Mouse (Mus musculus): ENCODE data around the gene Cdk14. TPM values are rescaled to one million over a fixed set of nuclear protein-coding genes. Genes with fewer than 3 reads are reported as not detected.
A peak's percentile ranks its signal among the peaks of the same experiment; 100 is the strongest.

Gene Cdk14
- polyA plus RNA-seq, 1 experiment from 2014 or later, result 34.3 TPM

DNA sequence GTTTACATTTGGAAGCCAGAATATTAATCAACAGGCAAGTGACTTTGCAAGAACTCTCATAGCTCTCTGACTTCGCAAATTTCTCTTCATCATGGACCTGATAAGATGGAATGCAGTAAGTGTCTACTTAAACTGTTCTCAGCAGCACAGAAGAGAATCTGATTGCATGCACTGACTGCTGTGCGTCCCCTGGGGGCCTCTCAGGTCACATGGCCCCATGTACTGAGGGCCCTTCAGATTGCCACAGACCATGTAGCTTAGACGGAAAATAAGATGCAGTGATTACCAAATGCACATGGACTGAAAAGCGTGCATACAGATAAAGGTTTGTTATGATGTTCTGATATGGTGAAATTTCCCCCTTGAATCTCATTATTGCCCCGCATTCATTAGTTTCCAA lies 653.4 kb downstream of the Cdk14 start:
- no peak overlapping the region for H3K27ac ChIP-seq
- 79% methylated on average over 5 of the region's 5 CpGs for WGBS
- no peaks in the 10 kb centered on the region for H3K4me1 ChIP-seq (replicated peaks)
- no peak for ATAC-seq
- no peaks in the 10 kb centered on the region for H3K36me3 ChIP-seq
- no peak overlapping the region for H3K4me3 ChIP-seq (replicated peaks)
- no peak overlapping the region for H3K4me2 ChIP-seq (replicated peaks)
- H3K9me3 ChIP-seq, result no peaks in the 10 kb centered on the region
- H3K9ac ChIP-seq (replicated peaks), result no peak overlapping the region
- H3K27me3 ChIP-seq, result no peaks in the 10 kb centered on the region

DNA sequence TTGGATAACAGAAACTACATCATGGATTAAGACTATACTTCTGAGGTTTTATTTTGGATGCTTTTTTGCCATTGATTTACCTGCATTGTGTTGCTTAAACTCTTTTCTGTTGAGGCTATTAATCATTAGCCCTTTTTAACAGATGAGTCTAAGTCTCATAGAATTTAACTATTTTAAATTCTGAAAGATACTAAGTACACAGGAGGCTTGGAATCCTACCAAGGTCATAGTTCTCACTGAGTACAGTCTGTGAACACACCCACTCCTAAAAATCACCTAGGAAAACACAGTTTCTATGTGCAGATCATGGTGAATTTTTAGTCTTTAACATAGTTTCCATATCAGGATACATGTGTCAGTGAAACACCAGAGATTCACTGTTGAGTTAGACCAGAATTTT lies 658.2 kb downstream of the Cdk14 start:
- Histone ChIP-seq H3K4me3 (replicated peaks) (no peak overlapping the region), H3K4me1 (replicated peaks) (peaks cover 11% of the 10 kb centered on the region), H3K9ac (replicated peaks) (no peak overlapping the region), H3K27me3 (peaks cover 4% of the 10 kb centered on the region; the same call in 1 of the 2 replicates), H3K27ac (no peak overlapping the region), H3K36me3 (no peaks in the 10 kb centered on the region), H3K4me2 (replicated peaks) (no peak overlapping the region), H3K9me3 (no peaks in the 10 kb centered on the region)
- ATAC-seq, result no peak

DNA sequence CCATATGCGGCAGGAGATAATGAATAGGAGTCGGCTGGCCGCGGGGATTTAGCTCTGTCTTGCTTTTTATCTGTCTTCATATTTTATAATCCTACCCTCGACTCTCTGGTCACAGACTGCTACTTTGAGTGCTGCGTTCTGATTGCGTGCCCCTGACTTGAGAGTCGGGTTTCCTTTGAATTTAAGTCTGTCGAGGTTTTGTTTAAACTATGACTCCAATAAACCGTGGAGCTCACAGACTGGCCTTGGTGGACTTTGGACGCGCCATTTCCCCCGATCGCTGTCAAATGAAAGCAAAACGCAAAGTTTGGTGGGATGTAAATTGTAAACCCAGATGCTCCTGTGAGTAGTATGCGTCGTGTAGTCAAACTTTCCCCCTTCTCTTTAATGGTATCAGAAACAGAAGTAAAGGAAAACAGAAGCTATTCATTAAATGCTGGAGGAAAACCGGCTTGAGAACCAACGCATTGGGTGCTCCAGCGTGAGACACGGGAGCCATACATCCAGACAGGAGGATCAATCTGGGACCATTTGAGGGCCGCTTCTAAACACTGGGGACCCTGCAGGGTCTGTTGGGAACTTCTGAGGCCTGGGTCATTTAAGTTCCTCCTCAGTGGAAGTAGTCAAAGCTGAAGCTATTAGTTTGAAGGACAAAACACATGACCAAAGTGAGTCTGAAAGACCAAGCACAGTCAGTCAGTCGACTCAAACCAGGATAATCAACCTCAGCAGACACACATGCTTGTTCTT lies 661.6 kb downstream of the Cdk14 start:
- Histone ChIP-seq H3K4me1 (replicated peaks) (peaks cover 37% of the 10 kb centered on the region), H3K36me3 (no peaks in the 10 kb centered on the region), H3K9me3 (no peaks in the 10 kb centered on the region), H3K27me3 (peaks cover 4% of the 10 kb centered on the region; the same call in 1 of the 2 replicates), H3K27ac (peak overlapping the region; percentile 99), H3K4me2 (replicated peaks) (peak overlapping the region; percentile 89), H3K4me3 (replicated peaks) (peak overlapping the region; percentile 92), H3K9ac (replicated peaks) (peak overlapping the region; percentile 97)
- no peak; the same call in 1 of the 2 replicates for ATAC-seq
- WGBS, result under 1% methylated on average over 23 of the region's 23 CpGs

DNA sequence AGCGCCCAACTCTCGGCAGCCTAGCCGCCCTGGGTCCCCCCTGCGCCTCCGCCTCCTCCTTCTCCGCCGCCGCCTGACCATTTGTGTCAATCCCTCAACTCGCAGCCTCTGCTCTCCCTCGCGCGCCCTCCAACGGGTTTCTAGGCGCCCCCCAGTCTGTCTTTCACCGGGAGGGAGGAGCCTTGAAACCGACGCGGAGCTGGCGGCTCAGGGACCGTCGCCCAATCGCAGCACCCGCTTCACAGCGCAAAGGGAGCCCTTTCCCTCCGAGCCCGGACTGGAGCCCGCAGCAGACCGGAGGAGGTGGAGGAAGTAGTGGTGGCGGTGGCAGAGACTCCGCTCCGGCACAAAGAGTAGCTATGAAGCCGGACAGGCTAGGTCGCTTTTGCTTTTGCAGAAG lies 662.2 kb downstream of the Cdk14 start, which contains the start of gene Fzd1:
Gene Fzd1 (minus strand): TSS at position 134 of the 400 bp plus-strand sequence.
- H3K9me3 ChIP-seq, result no peaks in the 10 kb centered on the region
- H3K4me2 ChIP-seq (replicated peaks), result peak within 1 kb of the TSS; percentile 89
- peak; percentile 96 for ATAC-seq
- H3K9ac ChIP-seq (replicated peaks), result peak within 1 kb of the TSS; percentile 97
- peaks cover 4% of the 10 kb centered on the region; the same call in 1 of the 2 replicates for H3K27me3 ChIP-seq
- no peaks in the 10 kb centered on the region for H3K36me3 ChIP-seq
- peak within 1 kb of the TSS; percentile 99 for H3K27ac ChIP-seq
- WGBS, result under 1% methylated on average over 32 of the region's 33 CpGs
- peak within 1 kb of the TSS; percentile 92 for H3K4me3 ChIP-seq (replicated peaks)
- peaks cover 37% of the 10 kb centered on the region for H3K4me1 ChIP-seq (replicated peaks)

DNA sequence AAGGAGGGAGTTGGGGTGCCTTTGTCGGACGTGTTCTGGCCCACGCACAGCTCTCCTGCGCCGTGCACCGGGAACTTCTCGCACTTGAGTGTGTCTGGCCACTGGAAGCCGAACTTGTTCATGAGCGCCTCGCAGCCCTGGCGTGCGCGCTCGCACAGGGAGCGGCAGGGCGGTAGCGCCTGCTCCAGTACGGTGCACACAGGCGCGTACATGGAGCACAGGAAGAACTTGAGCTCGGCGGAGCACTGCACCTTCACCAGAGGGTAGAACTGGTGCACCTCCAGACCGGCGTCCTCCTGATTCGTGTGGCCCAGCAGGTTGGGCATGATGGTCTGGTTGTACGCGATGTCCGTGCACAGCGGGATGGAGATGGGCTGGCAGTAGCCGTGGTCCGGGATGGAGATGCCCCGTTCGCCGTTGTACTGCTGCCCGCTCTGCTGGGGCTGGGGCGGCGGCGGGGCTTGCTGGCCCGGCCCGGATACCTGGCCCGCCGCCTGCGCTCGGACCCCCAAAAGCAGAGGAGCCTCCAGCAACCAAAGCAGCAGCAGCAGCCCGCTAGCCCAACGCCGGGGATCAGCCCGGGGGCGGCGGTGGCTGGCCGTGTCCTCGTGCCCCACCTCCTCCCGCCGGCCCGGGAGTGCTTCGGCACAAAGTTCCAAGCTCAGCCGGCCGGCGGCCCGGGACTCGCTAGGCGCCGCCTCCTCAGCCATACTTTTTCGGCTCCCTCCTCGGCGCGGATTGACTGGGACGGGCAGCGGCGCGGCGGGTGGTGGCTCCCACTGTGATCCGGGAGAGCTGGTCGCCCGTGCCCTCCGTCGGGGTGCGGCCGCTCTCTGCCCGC lies 663.0 kb downstream of the Cdk14 start:
- under 1% methylated on average over 79 of the region's 80 CpGs for whole genome bisulfite sequencing
- Histone ChIP-seq H3K4me1 (replicated peaks) (peaks cover 40% of the 10 kb centered on the region), H3K27ac (peak overlapping the region; percentile 99), H3K9me3 (no peaks in the 10 kb centered on the region), H3K27me3 (peaks cover 4% of the 10 kb centered on the region; the same call in 1 of the 2 replicates), H3K4me3 (replicated peaks) (peak overlapping the region; percentile 92), H3K36me3 (no peaks in the 10 kb centered on the region), H3K9ac (replicated peaks) (peak overlapping the region; percentile 97), H3K4me2 (replicated peaks) (peak overlapping the region; percentile 89)
- ATAC-seq, result peak; percentile 47

DNA sequence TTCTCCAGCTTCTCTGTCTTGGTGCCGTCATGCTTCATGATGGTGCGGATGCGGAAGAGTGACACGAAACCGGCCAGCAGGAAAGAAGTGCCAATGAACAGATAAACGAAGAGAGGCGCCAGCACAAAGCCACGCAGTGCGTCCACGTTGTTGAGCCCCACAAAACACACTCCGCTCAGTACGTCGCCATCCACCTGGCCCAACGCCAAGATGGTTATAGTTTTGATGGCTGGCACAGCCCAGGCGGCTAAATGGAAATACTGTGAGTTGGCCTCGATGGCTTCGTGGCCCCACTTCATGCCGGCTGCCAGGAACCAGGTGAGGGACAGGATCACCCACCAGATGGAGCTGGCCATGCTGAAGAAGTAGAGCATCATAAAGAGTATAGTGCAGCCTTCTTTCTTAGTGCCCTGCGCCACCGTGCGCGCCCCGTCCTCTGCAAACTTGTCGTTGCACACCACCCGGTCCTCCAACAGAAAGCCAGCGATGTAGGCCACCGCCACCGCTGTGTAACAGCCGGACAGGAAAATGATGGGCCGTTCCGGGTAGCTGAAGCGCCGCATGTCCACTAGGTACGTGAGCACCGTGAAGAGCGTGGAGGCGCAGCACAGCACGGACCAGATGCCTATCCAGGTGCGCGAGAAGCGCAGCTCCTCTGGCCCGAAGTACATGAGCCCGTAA lies 664.0 kb downstream of the Cdk14 start:
- Histone ChIP-seq H3K9ac (replicated peaks) (peak overlapping the region; percentile 97), H3K36me3 (no peaks in the 10 kb centered on the region), H3K9me3 (no peaks in the 10 kb centered on the region), H3K27ac (peak overlapping the region; percentile 99), H3K4me1 (replicated peaks) (peaks cover 43% of the 10 kb centered on the region), H3K27me3 (peaks cover 4% of the 10 kb centered on the region; the same call in 1 of the 2 replicates), H3K4me3 (replicated peaks) (peak overlapping the region; percentile 92), H3K4me2 (replicated peaks) (peak overlapping the region; percentile 89)
- WGBS, result 2% methylated on average over 43 of the region's 43 CpGs
- ATAC-seq, result peak; percentile 10; the same call in 1 of the 2 replicates

DNA sequence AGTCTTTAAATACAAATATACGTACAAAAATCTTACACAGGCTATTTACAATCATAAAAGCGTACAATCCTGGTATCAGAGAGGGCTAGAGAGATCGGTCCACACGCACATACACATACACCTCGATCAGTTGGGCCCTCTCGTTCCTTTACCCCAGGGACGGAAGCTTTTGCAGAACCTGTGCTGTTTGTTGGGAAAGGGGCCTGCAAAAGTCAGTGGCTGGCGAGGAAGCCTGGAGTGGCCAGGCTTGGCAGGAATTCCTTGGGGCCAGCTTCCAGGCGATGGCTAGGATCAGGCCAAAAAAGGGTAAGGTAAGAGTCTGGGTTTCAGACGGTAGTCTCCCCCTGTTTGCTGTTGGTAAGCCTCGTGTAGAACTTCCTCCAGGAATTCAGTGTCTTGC lies 664.8 kb downstream of the Cdk14 start:
- no peaks in the 10 kb centered on the region for H3K9me3 ChIP-seq
- H3K36me3 ChIP-seq, result no peaks in the 10 kb centered on the region
- H3K9ac ChIP-seq (replicated peaks), result peak overlapping the region; percentile 97
- peaks cover 43% of the 10 kb centered on the region for H3K4me1 ChIP-seq (replicated peaks)
- ATAC-seq, result no peak
- peak overlapping the region; percentile 99 for H3K27ac ChIP-seq
- peaks cover 2% of the 10 kb centered on the region; the same call in 1 of the 2 replicates for H3K27me3 ChIP-seq
- H3K4me2 ChIP-seq (replicated peaks), result peak overlapping the region; percentile 89
- peak overlapping the region; percentile 92 for H3K4me3 ChIP-seq (replicated peaks)
- 28% methylated on average over 11 of the region's 11 CpGs for WGBS

DNA sequence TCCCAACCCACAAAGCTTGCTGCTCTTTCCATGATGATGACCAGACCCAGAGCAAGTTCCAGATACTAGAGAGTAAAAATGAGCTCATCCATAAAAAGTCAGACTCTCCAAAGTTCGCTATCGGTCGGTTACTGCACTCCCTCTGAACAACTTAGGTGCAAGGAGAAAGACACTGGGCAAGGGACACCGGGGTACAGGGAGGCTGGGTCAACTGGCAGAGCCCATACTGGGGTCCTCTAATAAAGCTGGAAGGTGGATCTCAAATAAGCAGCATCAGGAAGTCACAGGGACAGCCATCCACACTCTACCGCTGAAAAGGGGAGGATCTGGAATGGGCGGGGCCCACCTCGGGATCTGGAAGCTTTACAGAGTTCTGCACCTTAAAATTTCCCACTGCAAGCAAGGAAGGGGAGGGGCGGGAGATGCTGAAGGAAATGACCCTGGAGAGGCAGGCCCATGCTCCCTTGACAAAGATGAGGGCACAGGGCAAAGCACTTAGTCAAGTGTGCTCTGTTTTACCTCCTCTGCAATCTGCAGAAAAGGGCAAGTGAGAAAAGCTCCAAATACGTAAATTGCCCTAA lies 665.3 kb downstream of the Cdk14 start:
- peak overlapping the region; percentile 92 for H3K4me3 ChIP-seq (replicated peaks)
- H3K27me3 ChIP-seq, result no peaks in the 10 kb centered on the region
- H3K4me1 ChIP-seq (replicated peaks), result peaks cover 43% of the 10 kb centered on the region
- no peaks in the 10 kb centered on the region for H3K9me3 ChIP-seq
- H3K4me2 ChIP-seq (replicated peaks), result peak overlapping the region; percentile 89
- peak overlapping the region; percentile 99 for H3K27ac ChIP-seq
- no peak for ATAC-seq
- H3K9ac ChIP-seq (replicated peaks), result peak overlapping the region; percentile 97
- H3K36me3 ChIP-seq, result no peaks in the 10 kb centered on the region
- 27% methylated on average over 9 of the region's 9 CpGs for WGBS

Small RNAs within 50 kb of the gene (microRNA-seq; reads per million reads assigned to microRNA genes)
- gene Gm25037, result not detected
- not detected for gene Gm44483

Other genes starting within 250 kb of the Cdk14 start
- gene 1700015F17Rik, start 58.8 kb upstream of the Cdk14 start, polyA plus RNA-seq (2015; fragmentation: Nextera tagmentation; extraction: Ambion mirVana), result not detected in 2 replicates
- gene Cldn12, start 94.6 kb upstream of the Cdk14 start, polyA plus RNA-seq (2015; fragmentation: Nextera tagmentation; extraction: Ambion mirVana), result 21.3 and 23.0 TPM in 2 replicates
- 26.3 and 29.1 TPM in 2 replicates for gene Gtpbp10, start 139.2 kb upstream of the Cdk14 start, polyA plus RNA-seq (2015; fragmentation: Nextera tagmentation; extraction: Ambion mirVana)
- 6.5 and 7.2 TPM in 2 replicates for gene Gm8773, start 153.5 kb upstream of the Cdk14 start, polyA plus RNA-seq (2015; fragmentation: Nextera tagmentation; extraction: Ambion mirVana)
- gene Cfap69, start 243.9 kb upstream of the Cdk14 start, polyA plus RNA-seq (2015; fragmentation: Nextera tagmentation; extraction: Ambion mirVana), result 5.8 and 8.3 TPM in 2 replicates